Mouse (Mus musculus) testis, postnatal 10 days (tissue): ENCODE measurements at regions not wholly inside any gene's neighbourhood (a gene's known extent, or its start where the extent isn't known, plus 50 kb on each side); places are given as distances from the start of the nearest gene placed in this dataset.

Experiments
- DNase-seq: peaks from one replicate; pipeline ENCODE4 v3.0.0; 2021; ENCODE audit warnings: low spot score

GRCm38 (mm10) chr4:54812740-54813634, 131.9 kb upstream of the Zfp462 start:
- no peak for DNase-seq

DNA sequence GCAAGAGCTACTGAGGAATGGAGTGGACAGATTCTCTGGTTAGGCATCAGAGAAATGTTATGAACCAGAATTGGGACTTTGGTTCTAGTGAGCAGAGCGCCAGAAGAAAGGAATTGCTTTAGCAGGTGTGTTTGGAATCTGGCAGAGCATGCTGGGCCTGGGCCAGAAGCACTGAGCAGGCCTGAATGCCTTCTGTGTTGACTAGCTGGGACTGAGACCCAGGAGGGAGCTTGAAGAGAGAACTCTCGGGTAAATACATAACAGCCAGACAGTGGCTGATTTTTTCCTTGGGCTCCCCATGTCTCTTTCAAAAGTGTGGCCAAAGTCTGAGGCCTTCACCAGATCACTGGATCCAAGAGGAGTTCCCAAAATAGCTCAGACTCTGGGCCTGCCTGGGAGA, 107.5 kb upstream of the Zfp462 start:
- DNase-seq = no peak

GRCm38 (mm10) chr4:54838111-54838510, 106.7 kb upstream of the Zfp462 start:
- no peak for DNase-seq

DNA sequence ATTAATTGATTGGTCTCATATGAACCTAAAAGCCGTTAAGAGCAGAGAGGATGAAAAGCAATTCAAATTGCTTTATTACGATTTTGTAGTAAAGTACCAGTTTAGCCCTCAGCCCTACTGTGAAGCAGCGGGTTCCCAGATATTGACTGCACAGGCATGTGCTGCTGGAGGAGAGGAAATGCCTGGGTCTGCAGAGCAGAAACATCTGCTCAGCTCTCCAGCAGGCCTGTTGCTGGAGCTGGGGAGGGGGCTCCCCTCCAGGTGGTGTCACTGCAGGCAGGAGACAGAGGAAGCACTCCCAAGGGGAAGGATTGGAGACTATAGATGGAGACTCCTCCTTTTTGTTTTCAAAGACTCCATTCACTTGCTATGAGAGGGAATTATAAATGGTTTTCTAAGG, 106.1 kb upstream of the Zfp462 start:
- no peak for DNase-seq

DNA sequence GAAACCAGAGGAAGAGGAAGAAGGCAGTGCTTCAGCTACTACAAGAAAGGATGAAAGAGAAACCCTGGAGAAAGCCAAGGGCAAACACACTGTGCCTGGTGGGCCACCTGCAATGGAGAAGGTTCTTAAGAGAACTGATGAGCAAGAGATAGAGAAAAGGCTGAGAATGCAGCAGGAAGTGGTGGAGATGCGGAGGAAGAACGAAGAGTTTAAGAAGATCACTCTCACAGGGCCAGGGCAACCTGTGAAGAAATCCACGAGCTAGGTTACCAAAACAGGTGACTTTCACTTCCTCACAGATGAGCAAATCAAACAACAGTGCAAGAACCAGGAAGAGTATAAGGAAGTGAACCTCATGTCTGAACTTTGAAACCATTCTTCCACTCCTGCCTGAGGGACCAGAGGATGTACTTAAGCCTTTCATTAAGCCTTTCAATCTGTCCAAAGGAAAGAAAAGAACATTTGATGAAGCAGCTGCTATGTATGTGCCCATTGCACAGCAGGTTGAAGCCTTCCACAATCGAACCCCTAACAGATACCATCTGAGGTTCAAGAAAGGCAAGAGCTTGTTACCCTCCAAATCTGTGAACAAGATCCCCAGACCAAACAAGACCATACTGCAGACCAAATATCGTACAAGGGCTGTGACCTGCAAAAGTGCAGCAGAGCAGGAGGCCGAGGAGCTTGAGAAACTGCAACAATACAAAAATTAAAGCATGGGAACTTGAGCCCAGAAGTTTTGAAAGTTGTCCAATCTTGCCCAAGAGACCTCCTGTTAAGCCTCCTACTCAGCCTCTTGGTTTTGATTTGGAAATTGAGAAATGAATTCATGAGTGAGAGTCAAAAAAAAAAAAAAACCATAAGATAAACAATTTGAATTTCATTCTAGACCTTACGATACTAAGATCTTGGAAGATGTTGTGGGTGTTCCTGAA, 91.6 kb upstream of the Zfp462 start:
- DNase-seq = no peak

- no peak for DNase-seq
Measured at GRCm38 (mm10) chr4:54858604-54859003, 86.2 kb upstream of the Zfp462 start.

DNA sequence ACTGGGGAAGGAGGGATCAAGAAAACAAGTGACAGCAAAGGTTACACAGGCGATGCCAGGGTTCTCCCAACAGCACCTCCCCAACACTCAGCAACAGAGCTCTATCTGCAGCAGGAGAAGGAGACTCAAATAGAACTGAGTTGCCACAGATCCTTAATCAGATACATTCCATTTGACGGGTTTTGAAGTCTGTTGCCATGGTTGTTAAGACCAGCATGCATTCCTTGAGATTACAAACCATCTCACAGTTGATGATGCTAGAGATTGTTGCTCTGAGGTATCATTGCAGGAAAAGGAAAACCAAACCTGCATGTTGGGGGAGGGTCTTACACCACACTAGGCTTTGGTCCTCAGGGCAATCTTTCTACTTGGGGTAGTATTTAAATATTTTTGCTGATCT, 78.8 kb upstream of the Zfp462 start:
- DNase-seq = no peak

- DNase-seq = no peak
Measured at GRCm38 (mm10) chr4:54874136-54874827, 70.6 kb upstream of the Zfp462 start.

- DNase-seq = no peak
Measured at GRCm38 (mm10) chr4:54875506-54875905, 69.3 kb upstream of the Zfp462 start.

GRCm38 (mm10) chr4:54877361-54877760, 67.5 kb upstream of the Zfp462 start:
- DNase-seq = no peak

GRCm38 (mm10) chr4:54878531-54878930, 66.3 kb upstream of the Zfp462 start:
- DNase-seq = no peak

GRCm38 (mm10) chr4:54893288-54893687, 51.6 kb upstream of the Zfp462 start:
- DNase-seq = no peak
